Mouse (Mus musculus) lung, embryonic 14.5 days (tissue): ENCODE measurements around the gene Shisa8. TPM values are rescaled to one million over a fixed set of nuclear protein-coding genes. Genes with fewer than 3 reads are reported as not detected.

Experiments
- ATAC-seq: fragments of 200-750 bp; cut with Nextera tagmentation; 2 replicates; pipeline ENCODE4 v1.8.0; 2017; ENCODE audit warnings: mild to moderate bottlenecking, moderate TSS enrichment, moderate library complexity; ENCODE audit not compliant: insufficient read depth
- DNase-seq: peaks from one replicate; pipeline ENCODE4 v3.0.0-alpha.2; 2015
- H3K27ac ChIP-seq: fragments of 300-500 bp; sonication (generic); 2 replicates; pipeline ENCODE4 v1.5.1; 2014; ENCODE audit warnings: low read depth, mild to moderate bottlenecking, moderate library complexity
- H3K27me3 ChIP-seq: fragments of 300-500 bp; sonication (generic); 2 replicates; pipeline ENCODE4 v1.6.1; 2014; ENCODE audit warnings: low read length, control low read depth; ENCODE audit not compliant: insufficient read depth
- H3K36me3 ChIP-seq: fragments of 300-500 bp; sonication (generic); 2 replicates; pipeline ENCODE4 v1.6.1; 2014; ENCODE audit warnings: control low read depth; ENCODE audit not compliant: insufficient read depth
- H3K4me1 ChIP-seq: fragments of 300-500 bp; sonication (generic); 2 replicates; pipeline ENCODE4 v1.6.1; 2014; ENCODE audit warnings: antibody characterized with exemption, control low read depth; ENCODE audit not compliant: insufficient read depth
- H3K4me2 ChIP-seq: fragments of 300-500 bp; sonication (generic); 2 replicates; pipeline ENCODE4 v1.6.1; 2014; ENCODE audit warnings: mild to moderate bottlenecking
- H3K4me3 ChIP-seq: fragments of 300-500 bp; sonication (generic); 2 replicates; pipeline ENCODE4 v1.5.1; 2014; ENCODE audit warnings: low read depth, low read length
- H3K9ac ChIP-seq: fragments of 300-500 bp; sonication (generic); 2 replicates; pipeline ENCODE4 v1.6.1; 2014
- H3K9me3 ChIP-seq: fragments of 300-500 bp; sonication (generic); 2 replicates; pipeline ENCODE4 v1.6.1; 2016; ENCODE audit warnings: low read depth, low read length, control low read depth
- CTCF ChIP-seq: IDR thresholded peaks from 2 replicates; pipeline ENCODE4 v1.5.1; 2016; ENCODE audit warnings: antibody characterized with exemption, low read depth
- WGBS: fragments of 180-500 bp; shearing (Covaris S2); extraction: QIAGEN DNeasy Blood & Tissue Kit; methylation state at CpG from one replicate; pipeline ENCODE4 v1.1.7; 2014; 5-methylcytosine and 5-hydroxymethylcytosine counted together
- polyA plus RNA-seq: library from polyadenylated mRNA; unstranded; fragments of >200 nt; fragmentation: Nextera tagmentation; extraction: Ambion mirVana; gene quantifications from 2 replicates; pipeline ENCODE4 v1.2.1, GENCODE M21; 2014

The Shisa8 gene
- polyA plus RNA-seq, 1 experiment from 2014 or later = 0.20 TPM

- TF ChIP-seq CTCF = no peak
These were observed 1.8 kb downstream of the Shisa8 start for GRCm38 (mm10) chr15:82210801-82211200.

GRCm38 (mm10) chr15:82209295-82210050, 3.1 kb downstream of the Shisa8 start:
- no peak overlapping the region for H3K9ac ChIP-seq
- ATAC-seq (no peak), DNase-seq (no peak)
- no peak overlapping the region for H3K4me3 ChIP-seq
- H3K36me3 ChIP-seq = peaks cover 18% of the 10 kb centered on the region
- 74% methylated on average over 13 of the region's 13 CpGs for WGBS
- no peaks in the 10 kb centered on the region for H3K9me3 ChIP-seq
- H3K4me1 ChIP-seq = no peaks in the 10 kb centered on the region
- H3K27me3 ChIP-seq = peaks cover 90% of the 10 kb centered on the region
- no peak overlapping the region for H3K4me2 ChIP-seq
- H3K27ac ChIP-seq = no peak overlapping the region
- TF ChIP-seq CTCF = no peak

More at GRCm38 (mm10) chr15:82210801-82211200, 1.8 kb downstream of the Shisa8 start:
- H3K27ac ChIP-seq = no peak overlapping the region
- H3K9me3 ChIP-seq = no peaks in the 10 kb centered on the region
- ATAC-seq (no peak), DNase-seq (no peak)
- no peak overlapping the region for H3K4me2 ChIP-seq
- H3K4me3 ChIP-seq = no peak overlapping the region
- no peak overlapping the region for H3K9ac ChIP-seq
- peaks cover 99% of the 10 kb centered on the region for H3K27me3 ChIP-seq
- H3K36me3 ChIP-seq = peaks cover 4% of the 10 kb centered on the region; the same call in 1 of the 2 replicates
- 21% methylated on average over 1 of the region's 1 CpGs for WGBS
- no peaks in the 10 kb centered on the region for H3K4me1 ChIP-seq

GRCm38 (mm10) chr15:82208307-82208706, 4.3 kb downstream of the Shisa8 start:
- Histone ChIP-seq H3K27ac (no peak overlapping the region), H3K9ac (no peak overlapping the region), H3K36me3 (peaks cover 29% of the 10 kb centered on the region), H3K27me3 (peaks cover 79% of the 10 kb centered on the region), H3K4me2 (no peak overlapping the region), H3K9me3 (no peaks in the 10 kb centered on the region), H3K4me3 (no peak overlapping the region), H3K4me1 (no peaks in the 10 kb centered on the region)
- 73% methylated on average over 8 of the region's 8 CpGs for WGBS
- ATAC-seq (no peak), DNase-seq (no peak)
- no peak for TF ChIP-seq CTCF

- DNase-seq (peak; percentile 23), ATAC-seq (no peak)
- TF ChIP-seq CTCF = no peak
- Histone ChIP-seq H3K27me3 (peaks cover 72% of the 10 kb centered on the region), H3K27ac (no peak overlapping the region), H3K9me3 (no peaks in the 10 kb centered on the region), H3K4me3 (no peak overlapping the region), H3K9ac (no peak overlapping the region), H3K36me3 (peaks cover 35% of the 10 kb centered on the region), H3K4me1 (no peaks in the 10 kb centered on the region), H3K4me2 (no peak overlapping the region)
- WGBS = 21% methylated on average over 30 of the region's 30 CpGs
These were observed 5.0 kb downstream of the Shisa8 start for GRCm38 (mm10) chr15:82207504-82208219.

- Histone ChIP-seq H3K9ac (no peak overlapping the region), H3K36me3 (peaks cover 40% of the 10 kb centered on the region), H3K27me3 (peaks cover 67% of the 10 kb centered on the region), H3K9me3 (no peaks in the 10 kb centered on the region), H3K4me1 (no peaks in the 10 kb centered on the region), H3K27ac (no peak overlapping the region), H3K4me3 (no peak overlapping the region), H3K4me2 (no peak overlapping the region)
- TF ChIP-seq CTCF = no peak
- ATAC-seq = no peak
- 11% methylated on average over 34 of the region's 34 CpGs for whole genome bisulfite sequencing
- no peak for DNase-seq
These were observed 5.5 kb downstream of the Shisa8 start for GRCm38 (mm10) chr15:82207105-82207459.

- H3K36me3 ChIP-seq = peaks cover 46% of the 10 kb centered on the region
- no peak overlapping the region for H3K4me2 ChIP-seq
- H3K4me3 ChIP-seq = no peak overlapping the region
- no peak for TF ChIP-seq CTCF
- H3K27ac ChIP-seq = no peak overlapping the region
- H3K9me3 ChIP-seq = no peaks in the 10 kb centered on the region
- ATAC-seq = peak; percentile 70
- WGBS = 41% methylated on average over 9 of the region's 9 CpGs
- H3K9ac ChIP-seq = no peak overlapping the region
- peak; percentile 72 for DNase-seq
- H3K27me3 ChIP-seq = peaks cover 61% of the 10 kb centered on the region
- H3K4me1 ChIP-seq = no peaks in the 10 kb centered on the region
These were observed 6.1 kb downstream of the Shisa8 start for GRCm38 (mm10) chr15:82206365-82207104.
